Mouse (Mus musculus): ENCODE results near the gene Yif1a.

- TF ChIP-seq CTCF (IDR thresholded peaks at IDR 0.05; ENCODE audit: borderline replicate concordance, control insufficient read depth, extremely low read depth, insufficient read depth, low read length, poor library complexity), result no peak
- TF ChIP-seq POLR2A (IDR thresholded peaks at IDR 0.05; ENCODE audit: control insufficient read depth, extremely low read depth, insufficient read depth, low read length, poor library complexity), result no peak
Measured at GRCm38 (mm10) chr19:5124055-5124614, 35.8 kb downstream of the Yif1a start.
